Mouse (Mus musculus) midbrain, embryonic 10.5 days (tissue): ENCODE measurements around the gene Vmn1r87. TPM values are rescaled to one million over a fixed set of nuclear protein-coding genes. Genes with fewer than 3 reads are reported as not detected.
A peak's percentile ranks its signal among the peaks of the same experiment; 100 is the strongest.
"Not testable (repeated sequence)": the region's sequence is repeated elsewhere in the genome, so short reads cannot be mapped to it uniquely, and the experiment has no call there.

Experiments
- DNase-seq: peaks from one replicate; pipeline ENCODE4 v3.0.0-alpha.2; 2017; ENCODE audit warnings: low spot score
- H3K27ac ChIP-seq: fragments of 300-500 bp; sonication (generic); replicated peaks from 2 replicates; pipeline ENCODE4 v1.5.1; 2016; ENCODE audit warnings: mild to moderate bottlenecking
- H3K27me3 ChIP-seq: fragments of 300-500 bp; sonication (generic); 2 replicates; pipeline ENCODE4 v1.6.1; 2016; ENCODE audit warnings: low read depth, mild to moderate bottlenecking; ENCODE audit not compliant: poor library complexity, severe bottlenecking
- H3K36me3 ChIP-seq: fragments of 300-500 bp; sonication (generic); 2 replicates; pipeline ENCODE4 v1.6.1; 2016; ENCODE audit warnings: mild to moderate bottlenecking, moderate library complexity
- H3K4me1 ChIP-seq: fragments of 300-500 bp; sonication (generic); 2 replicates; pipeline ENCODE4 v1.6.1; 2016
- H3K4me3 ChIP-seq: fragments of 300-500 bp; sonication (generic); 2 replicates; pipeline ENCODE4 v1.5.1; 2016; ENCODE audit warnings: mild to moderate bottlenecking, moderate library complexity
- H3K9me3 ChIP-seq: fragments of 300-500 bp; sonication (generic); replicated peaks from 2 replicates; pipeline ENCODE4 v1.6.1; 2016; ENCODE audit warnings: mild to moderate bottlenecking
- WGBS: fragments of 180-500 bp; shearing (Covaris S2); methylation state at CpG from one replicate; pipeline ENCODE4 v1.1.7; 2016; 5-methylcytosine and 5-hydroxymethylcytosine counted together
- polyA plus RNA-seq: library from polyadenylated mRNA; unstranded; fragments of >200 nt; fragmentation: Nextera tagmentation; extraction: Ambion mirVana; gene quantifications from 2 replicates; pipeline ENCODE4 v1.2.1, GENCODE M21; 2016

The Vmn1r87 gene
- not detected in 2 replicates for polyA plus RNA-seq

DNA sequence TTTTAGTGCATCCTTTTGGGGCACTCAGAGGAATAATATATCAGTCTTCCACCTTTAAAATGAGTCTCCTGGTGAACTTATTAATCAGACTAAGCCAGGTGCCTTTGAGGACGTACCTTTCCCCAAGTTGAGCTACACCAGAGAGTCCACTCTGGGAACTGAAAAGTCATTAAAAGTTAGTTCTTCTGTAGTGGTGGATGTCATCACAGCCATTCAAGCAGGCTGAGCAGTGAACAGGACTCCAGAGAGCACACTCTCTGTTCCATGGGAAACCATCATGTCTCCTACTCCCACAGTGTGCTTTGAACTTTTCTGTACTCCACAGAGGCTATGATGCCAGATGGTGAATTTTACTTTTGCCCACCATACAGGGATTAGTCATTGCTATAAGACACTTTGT is at the start of gene Vmn1r87:
Gene Vmn1r87 (minus strand): TSS at position 101 of the 400 bp plus-strand sequence.
- DNase-seq: no peak
- 90% methylated on average over 1 of the region's 1 CpGs for WGBS
- Histone ChIP-seq H3K9me3 (no peaks in the 10 kb centered on the region), H3K27ac (no peak within 1 kb of the TSS), H3K4me3 (no peak within 1 kb of the TSS), H3K36me3 (no peaks in the 10 kb centered on the region), H3K27me3 (no peaks in the 10 kb centered on the region), H3K4me1 (no peaks in the 10 kb centered on the region)

DNA sequence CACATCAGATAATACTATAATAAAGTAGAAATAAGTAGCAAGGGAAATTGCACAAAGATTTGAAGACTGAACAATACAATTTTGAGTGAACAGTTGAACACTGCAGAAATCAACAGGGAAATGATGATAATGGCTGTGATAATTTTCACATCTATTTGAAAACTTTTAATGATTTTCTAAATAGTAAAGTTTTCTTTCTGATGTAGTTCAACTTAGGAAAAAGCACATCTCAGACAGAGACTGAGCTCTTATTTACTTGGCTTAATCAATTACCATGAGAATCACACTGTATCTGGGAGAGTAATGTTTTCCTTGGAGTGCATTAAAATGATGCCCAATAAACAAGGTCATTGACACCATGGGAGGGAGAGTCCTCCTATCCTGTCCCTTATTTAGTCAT is 19.3 kb upstream of the Vmn1r87 start, which contains the start of gene Vmn1r88:
Gene Vmn1r88 (plus strand): TSS at position 301 of the 400 bp plus-strand sequence.
- no peaks in the 10 kb centered on the region for H3K27me3 ChIP-seq
- peaks cover 8% of the 10 kb centered on the region; the same call in 1 of the 2 replicates for H3K9me3 ChIP-seq
- no peaks in the 10 kb centered on the region for H3K36me3 ChIP-seq
- no peak within 1 kb of the TSS for H3K4me3 ChIP-seq
- no peak for DNase-seq
- H3K27ac ChIP-seq: no peak within 1 kb of the TSS
- no peaks in the 10 kb centered on the region for H3K4me1 ChIP-seq

DNA sequence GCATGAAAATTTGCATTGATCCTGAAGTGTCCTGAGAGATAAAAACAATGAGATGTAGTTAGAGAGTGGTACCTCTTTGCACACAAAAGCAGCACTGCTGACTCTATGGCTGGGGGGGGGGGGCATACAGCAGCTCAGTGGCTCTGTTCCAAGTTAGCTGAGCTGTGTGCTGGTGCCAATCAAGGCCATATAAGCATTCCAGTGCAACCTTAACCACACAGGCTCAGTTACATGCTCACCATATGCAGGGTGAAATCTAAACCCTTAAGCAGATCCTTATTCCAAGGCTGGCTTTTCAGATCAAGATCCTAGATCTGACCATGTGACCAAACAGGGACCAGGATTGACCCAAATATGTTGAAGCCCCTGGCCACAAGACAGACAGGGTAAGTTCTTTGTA is 2.6 kb downstream of the Vmn1r87 start:
- no peak overlapping the region for H3K27ac ChIP-seq
- H3K9me3 ChIP-seq: no peaks in the 10 kb centered on the region
- no peaks in the 10 kb centered on the region for H3K27me3 ChIP-seq
- no peaks in the 10 kb centered on the region for H3K36me3 ChIP-seq
- H3K4me3 ChIP-seq: no peak overlapping the region
- no peaks in the 10 kb centered on the region for H3K4me1 ChIP-seq
- DNase-seq: no peak

DNA sequence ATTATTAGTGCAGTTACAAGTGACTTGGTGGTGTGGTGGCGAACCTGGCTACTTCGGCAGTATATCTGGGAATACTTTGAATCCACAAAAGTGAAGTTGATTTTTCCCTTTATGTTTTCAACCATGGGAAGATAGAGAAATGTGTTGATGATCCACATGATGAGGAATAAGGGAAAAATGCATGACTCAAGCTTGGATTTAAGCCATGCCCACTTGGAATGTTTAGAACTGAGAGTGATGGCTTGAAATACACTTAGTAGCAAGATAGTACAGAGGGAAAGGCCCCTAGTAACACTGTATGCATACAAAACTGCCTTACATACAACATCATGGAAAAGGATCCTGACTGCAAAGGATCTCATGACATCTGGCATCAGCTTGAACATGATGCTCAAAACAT is 8.1 kb downstream of the Vmn1r87 start:
- no peak for DNase-seq
- Histone ChIP-seq H3K4me3 (no peak overlapping the region), H3K4me1 (no peaks in the 10 kb centered on the region), H3K36me3 (no peaks in the 10 kb centered on the region), H3K27me3 (no peaks in the 10 kb centered on the region), H3K27ac (no peak overlapping the region), H3K9me3 (no peaks in the 10 kb centered on the region)
- WGBS: 83% methylated on average over 2 of the region's 2 CpGs

DNA sequence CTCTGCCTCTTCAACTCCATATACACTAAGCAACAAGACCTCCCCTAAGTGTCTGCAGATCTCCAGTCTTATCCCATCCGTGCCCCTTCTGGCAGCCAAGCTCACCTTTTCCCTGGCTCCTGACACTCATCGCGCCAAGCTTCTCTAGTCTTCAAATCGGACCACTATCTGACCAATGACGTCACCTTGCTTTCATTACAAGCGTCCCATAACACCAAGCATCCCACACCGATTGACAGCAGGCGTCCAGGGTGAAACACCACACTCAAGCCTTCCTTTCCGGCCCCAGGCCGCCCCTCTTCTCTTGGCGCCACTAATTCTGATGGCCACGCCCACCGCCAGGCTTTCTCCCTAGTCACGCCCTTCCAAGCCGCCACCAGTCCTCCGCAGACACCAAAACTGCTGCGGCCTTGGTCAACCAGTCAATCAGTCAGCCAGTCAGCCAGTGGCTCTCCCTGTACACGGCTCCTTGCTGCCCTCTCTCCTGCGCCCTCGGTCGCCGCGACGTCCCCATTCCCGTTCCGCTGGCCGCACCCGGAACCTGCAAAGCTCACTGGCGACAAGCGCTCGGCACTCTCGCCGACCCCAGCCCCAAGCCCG is 16.3 kb downstream of the Vmn1r87 start:
- not testable (repeated sequence) for DNase-seq

DNA sequence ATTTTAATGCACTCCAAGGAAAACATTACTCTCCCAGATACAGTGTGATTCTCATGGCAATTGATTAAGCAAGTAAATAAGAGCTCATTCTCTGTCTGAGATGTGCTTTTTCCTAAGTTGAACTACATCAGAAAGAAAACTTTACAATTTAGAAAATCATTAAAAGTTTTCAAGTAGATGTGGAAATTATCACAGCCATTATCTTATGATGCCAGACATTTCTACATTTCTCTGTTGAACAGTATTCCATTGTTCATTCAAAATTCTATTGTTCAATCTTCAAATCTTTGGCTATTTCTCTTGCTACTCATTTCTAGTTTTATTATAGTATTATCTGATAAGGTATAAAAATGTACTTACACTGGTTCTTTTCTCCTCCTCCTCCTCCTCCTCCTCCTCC is 20.1 kb downstream of the Vmn1r87 start, which contains the start of gene Vmn1r86:
Gene Vmn1r86 (minus strand): TSS at position 101 of the 400 bp plus-strand sequence.
- Histone ChIP-seq H3K4me3 (no peak within 1 kb of the TSS), H3K36me3 (no peaks in the 10 kb centered on the region), H3K27ac (no peak within 1 kb of the TSS), H3K27me3 (no peaks in the 10 kb centered on the region), H3K4me1 (no peaks in the 10 kb centered on the region), H3K9me3 (no peaks in the 10 kb centered on the region)
- no peak for DNase-seq

More for the DNA sequence above, 16.3 kb downstream of the Vmn1r87 start:
- 1% methylated on average over 22 of the region's 34 CpGs for WGBS
- not testable (repeated sequence) for H3K9me3 ChIP-seq, H3K27ac ChIP-seq, H3K4me1 ChIP-seq, H3K36me3 ChIP-seq, H3K27me3 ChIP-seq
- peak overlapping the region; percentile 43 for H3K4me3 ChIP-seq

DNA sequence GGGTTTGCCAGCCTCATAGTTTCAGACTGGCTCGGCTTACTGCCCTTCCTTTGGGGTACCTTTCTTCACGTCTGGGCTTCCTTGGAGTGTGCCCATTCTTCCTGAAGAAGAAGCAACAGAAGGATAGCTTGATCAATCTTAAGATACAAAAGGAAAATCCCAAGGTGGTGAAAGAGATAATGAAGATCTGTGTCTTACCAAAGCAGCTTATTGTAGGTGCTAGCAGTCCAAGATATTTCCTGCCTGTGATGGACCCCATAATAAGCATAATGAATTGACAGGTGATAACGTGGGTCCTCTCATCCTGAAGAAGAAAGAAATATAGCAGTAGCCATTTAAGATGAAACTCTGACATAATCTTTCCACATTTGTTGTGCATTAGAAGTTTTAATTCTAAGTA is 44.9 kb downstream of the Vmn1r87 start, which contains the start of gene Vmn1r85:
Gene Vmn1r85 (minus strand): TSS at position 101 of the 400 bp plus-strand sequence.
- Histone ChIP-seq H3K4me1 (no peaks in the 10 kb centered on the region), H3K36me3 (no peaks in the 10 kb centered on the region), H3K27ac (no peak within 1 kb of the TSS), H3K4me3 (no peak within 1 kb of the TSS), H3K9me3 (no peaks in the 10 kb centered on the region), H3K27me3 (no peaks in the 10 kb centered on the region)
- DNase-seq: no peak
- 60% methylated on average over 3 of the region's 3 CpGs for WGBS

Other genes starting within 250 kb of the Vmn1r87 start
- 16.3 and 17.7 TPM in 2 replicates for gene Zscan22, start 242.3 kb downstream of the Vmn1r87 start, polyA plus RNA-seq
- 886 and 1,011 TPM in 2 replicates for gene Rps5, start 217.9 kb downstream of the Vmn1r87 start, polyA plus RNA-seq
- gene Rnf225, start 212.7 kb downstream of the Vmn1r87 start, polyA plus RNA-seq: 0.47 and 0.83 TPM in 2 replicates
- gene Zfp324, start 174.3 kb downstream of the Vmn1r87 start, polyA plus RNA-seq: 11.4 and 13.2 TPM in 2 replicates
- gene Zfp446, start 162.3 kb downstream of the Vmn1r87 start, polyA plus RNA-seq: 18.0 and 19.4 TPM in 2 replicates
- gene Slc27a5, start 142.0 kb downstream of the Vmn1r87 start, polyA plus RNA-seq: 0.05 and 0.07 TPM in 2 replicates
- gene Trim28, start 141.0 kb downstream of the Vmn1r87 start, polyA plus RNA-seq: 349 and 398 TPM in 2 replicates
- gene Zbtb45, start 130.1 kb downstream of the Vmn1r87 start, polyA plus RNA-seq: 32.7 and 36.4 TPM in 2 replicates
- 113 and 133 TPM in 2 replicates for gene Chmp2a, start 105.3 kb downstream of the Vmn1r87 start, polyA plus RNA-seq
- gene Ube2m, start 101.9 kb downstream of the Vmn1r87 start, polyA plus RNA-seq: 84.5 and 103 TPM in 2 replicates
- 3.3 and 4.5 TPM in 2 replicates for gene Mzf1, start 85.4 kb downstream of the Vmn1r87 start, polyA plus RNA-seq
- gene Vmn1r85, start 45.0 kb downstream of the Vmn1r87 start, polyA plus RNA-seq: not detected in 2 replicates
- not detected in 2 replicates for gene Vmn1r86, start 20.2 kb downstream of the Vmn1r87 start, polyA plus RNA-seq
- gene Vmn1r88, start 19.4 kb upstream of the Vmn1r87 start, polyA plus RNA-seq: 0.02 TPM in 1 of 2 replicates, not detected in the other
- not detected in 2 replicates for gene Vmn1r89, start 72.9 kb upstream of the Vmn1r87 start, polyA plus RNA-seq
- 150 and 165 TPM in 2 replicates for gene Lig1, start 137.1 kb upstream of the Vmn1r87 start, polyA plus RNA-seq
- 11.5 and 14.7 TPM in 2 replicates for gene Zswim9, start 138.6 kb upstream of the Vmn1r87 start, polyA plus RNA-seq
- gene Pla2g4c, start 184.5 kb upstream of the Vmn1r87 start, polyA plus RNA-seq: 1.6 and 1.8 TPM in 2 replicates